Mouse (Mus musculus) MEL (cell line): ENCODE measurements around the gene Fhl3. TPM values are rescaled to one million over a fixed set of nuclear protein-coding genes. Genes with fewer than 3 reads are reported as not detected.
A peak's percentile ranks its signal among the peaks of the same experiment; 100 is the strongest.

Experiments
- DNase-seq: peaks from one replicate; pipeline ENCODE4 v3.0.0; 2011; ENCODE audit warnings: low read depth, low spot score
- H3K27ac ChIP-seq: 2 replicates; pipeline ENCODE4 v1.5.1; 2012; ENCODE audit warnings: low read depth, mild to moderate bottlenecking, control low read depth, low read length, moderate library complexity; ENCODE audit not compliant: control insufficient read depth
- H3K27me3 ChIP-seq, 2 experiments: fragments of 150-350 bp in 1 of 2; sonication (generic) in 1 of 2; 2 replicates each; pipeline ENCODE4 v1.6.1; 2012; ENCODE audit warnings: low read length in 2 of 2, mild to moderate bottlenecking in 2 of 2, improper control_type of control experiment in 1 of 2, moderate library complexity in 1 of 2; ENCODE audit not compliant: insufficient read depth in 2 of 2, control insufficient read depth in 1 of 2
- H3K36me3 ChIP-seq, 2 experiments: 2 replicates each; pipeline ENCODE4 v1.6.1; 2012 to 2014; ENCODE audit warnings: low read length in 2 of 2, improper control_type of control experiment in 1 of 2, inconsistent platforms in 1 of 2, mild to moderate bottlenecking in 1 of 2; ENCODE audit not compliant: insufficient read depth in 2 of 2, control insufficient read depth in 1 of 2
- H3K4me1 ChIP-seq, 2 experiments: fragments of 150-350 bp in 1 of 2; sonication (generic) in 1 of 2; 2 replicates each; pipeline ENCODE4 v1.6.1; 2012; ENCODE audit warnings: low read length in 2 of 2, improper control_type of control experiment in 1 of 2, mild to moderate bottlenecking in 1 of 2; ENCODE audit not compliant: insufficient read depth in 2 of 2, control insufficient read depth in 1 of 2
- H3K4me3 ChIP-seq, 2 experiments: fragments of 150-350 bp in 1 of 2; sonication (generic) in 1 of 2; 2 replicates each; pipeline ENCODE4 v1.5.1; 2012; ENCODE audit warnings: low read depth in 2 of 2, low read length in 2 of 2, mild to moderate bottlenecking in 2 of 2, moderate library complexity in 2 of 2, control low read depth in 1 of 2, improper control_type of control experiment in 1 of 2; ENCODE audit not compliant: control insufficient read depth in 1 of 2, insufficient read depth in 1 of 2
- H3K79me2 ChIP-seq: 2 replicates; pipeline ENCODE4 v1.6.1; 2012; ENCODE audit warnings: mild to moderate bottlenecking, low read length, moderate library complexity; ENCODE audit not compliant: control insufficient read depth, poor library complexity, insufficient read depth
- H3K9ac ChIP-seq: 2 replicates; pipeline ENCODE4 v1.6.1; 2012; ENCODE audit warnings: low read depth, mild to moderate bottlenecking, control low read depth, low read length, moderate library complexity; ENCODE audit not compliant: control insufficient read depth, poor library complexity, severe bottlenecking
- H3K9me3 ChIP-seq: fragments of 150-350 bp; sonication (generic); replicated peaks from 2 replicates; pipeline ENCODE4 v1.6.1; 2012; ENCODE audit warnings: mild to moderate bottlenecking, low read length, improper control_type of control experiment, moderate library complexity; ENCODE audit not compliant: insufficient read depth
- CHD2 ChIP-seq: IDR thresholded peaks from 2 replicates; pipeline ENCODE4 v1.6.1; 2011; ENCODE audit warnings: low read length, improper control_type of control experiment
- CTCF ChIP-seq, 3 experiments: IDR thresholded peaks in 2 of 3; conservative IDR thresholded peaks in 1 of 3; 2 replicates each; pipeline ENCODE4 v1.5.1; 2011 to 2012; ENCODE audit warnings: low read length in 3 of 3, low read depth in 2 of 3, mild to moderate bottlenecking in 2 of 3, improper control_type of control experiment in 1 of 3, inconsistent platforms in 1 of 3, mixed read lengths in 1 of 3, moderate library complexity in 1 of 3; ENCODE audit not compliant: control insufficient read depth in 1 of 3, insufficient read depth in 1 of 3, poor library complexity in 1 of 3, severe bottlenecking in 1 of 3
- GABPA ChIP-seq: IDR thresholded peaks from 2 replicates; pipeline ENCODE4 v1.6.1; 2012; ENCODE audit warnings: low read depth, mild to moderate bottlenecking, inconsistent platforms, low read length, improper control_type of control experiment, moderate library complexity
- HCFC1 ChIP-seq: IDR thresholded peaks from 2 replicates; pipeline ENCODE4 v1.6.1; 2012; ENCODE audit warnings: low read depth, mild to moderate bottlenecking, inconsistent platforms, low read length, improper control_type of control experiment, moderate library complexity
- MAX ChIP-seq: IDR thresholded peaks from 2 replicates; pipeline ENCODE4 v1.6.1; 2011; ENCODE audit warnings: low read length, improper control_type of control experiment
- MEF2A ChIP-seq: IDR thresholded peaks from 2 replicates; pipeline ENCODE4 v1.6.1; 2014; ENCODE audit warnings: low read depth, mild to moderate bottlenecking, inconsistent platforms, low read length, improper control_type of control experiment; ENCODE audit not compliant: poor library complexity, insufficient replicate concordance, severe bottlenecking; ENCODE audit errors: extremely low read depth
- MXI1 ChIP-seq: IDR thresholded peaks from 2 replicates; pipeline ENCODE4 v1.6.1; 2011; ENCODE audit warnings: mild to moderate bottlenecking, low read depth, low read length, improper control_type of control experiment
- NELFE ChIP-seq: IDR thresholded peaks from 2 replicates; pipeline ENCODE4 v1.6.1; 2011; ENCODE audit warnings: low read depth, low read length, improper control_type of control experiment
- NRF1 ChIP-seq: IDR thresholded peaks from 2 replicates; pipeline ENCODE4 v1.6.1; 2014; ENCODE audit warnings: low read depth, mild to moderate bottlenecking, inconsistent platforms, low read length, improper control_type of control experiment, moderate library complexity; ENCODE audit not compliant: poor library complexity, insufficient read depth, severe bottlenecking
- POLR2AphosphoS2 ChIP-seq: IDR thresholded peaks from 2 replicates; pipeline ENCODE4 v1.6.1; 2011; ENCODE audit warnings: low read length, improper control_type of control experiment
- RAD21 ChIP-seq: IDR thresholded peaks from 2 replicates; pipeline ENCODE4 v1.6.1; 2011; ENCODE audit warnings: mild to moderate bottlenecking, low read depth, low read length, improper control_type of control experiment
- SMC3 ChIP-seq: IDR thresholded peaks from 2 replicates; pipeline ENCODE4 v1.6.1; 2011; ENCODE audit warnings: low read depth, low read length, improper control_type of control experiment
- TAL1 ChIP-seq: IDR thresholded peaks from 2 replicates; pipeline ENCODE4 v1.6.1; 2012; ENCODE audit warnings: mild to moderate bottlenecking, inconsistent platforms, low read length, moderate library complexity, mixed read lengths
- TBP ChIP-seq: IDR thresholded peaks from 2 replicates; pipeline ENCODE4 v1.8.0; 2011; ENCODE audit warnings: low read depth, low read length, improper control_type of control experiment
- TCF12 ChIP-seq: IDR thresholded peaks from 2 replicates; pipeline ENCODE4 v1.6.1; 2014; ENCODE audit warnings: low read depth, mild to moderate bottlenecking, inconsistent platforms, low read length, improper control_type of control experiment, moderate library complexity
- ZC3H11A ChIP-seq: IDR thresholded peaks from 2 replicates; pipeline ENCODE4 v1.6.1; 2012; ENCODE audit warnings: low read depth, mild to moderate bottlenecking, inconsistent platforms, low read length, improper control_type of control experiment
- ZKSCAN1 ChIP-seq: IDR thresholded peaks from 2 replicates; pipeline ENCODE4 v1.6.1; 2012; ENCODE audit warnings: low read depth, mild to moderate bottlenecking, inconsistent platforms, low read length, improper control_type of control experiment, moderate library complexity
- ZNF384 ChIP-seq: IDR thresholded peaks from 2 replicates; pipeline ENCODE4 v1.6.1; 2012; ENCODE audit warnings: low read depth, mild to moderate bottlenecking, inconsistent platforms, low read length, improper control_type of control experiment
- polyA plus RNA-seq, 2 experiments: library from polyadenylated mRNA; stranded (reverse) in 1 of 2; unstranded in 1 of 2; fragments of >175 nt in 1 of 2; fragments of >200 nt in 1 of 2; gene quantifications; 2 replicates each; pipeline versions ENCODE4 v1.2.1 to v1.2.4; 2012; ENCODE audit warnings: low replicate concordance in 2 of 2, low read depth in 1 of 2; ENCODE audit not compliant: insufficient read length in 2 of 2, insufficient read depth in 1 of 2, missing spikeins in 1 of 2
- total RNA-seq: library from RNA; depleted of rRNA; stranded (reverse); fragments of 300-350 nt; gene quantifications from 2 replicates; pipeline ENCODE4 v1.2.3, GENCODE M21; 2012

Gene Fhl3
- total and polyA plus RNA-seq, 3 experiments: 5.6 to 13.8 TPM; not detected in 1

DNA sequence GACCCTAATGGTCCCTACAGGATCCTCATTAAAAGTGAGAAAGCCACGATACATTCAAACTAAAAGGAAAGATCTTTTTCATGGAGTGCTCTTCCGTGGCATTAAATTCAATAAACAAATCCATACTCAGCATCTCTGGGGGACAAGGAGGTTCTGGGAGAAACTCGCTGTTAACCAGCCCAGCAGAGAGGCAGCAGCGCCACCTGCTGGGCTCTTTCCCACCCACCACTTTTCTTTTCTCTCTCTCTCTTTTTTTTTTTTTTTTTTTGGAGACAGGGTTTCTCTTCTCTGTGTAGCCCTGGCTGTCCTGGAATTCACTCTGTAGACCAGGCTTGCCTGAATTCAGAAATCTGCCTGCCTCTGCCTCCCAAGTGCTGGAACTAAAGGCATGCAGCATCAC is 25.5 kb upstream of the Fhl3 start (continued):
- TF ChIP-seq MEF2A: no peak
- no peak for TF ChIP-seq MAX
- TF ChIP-seq GABPA: no peak
- peak; percentile 77 for TF ChIP-seq ZC3H11A
- TF ChIP-seq TBP: no peak
- no peak for TF ChIP-seq ZKSCAN1
- TF ChIP-seq NRF1: no peak
- TF ChIP-seq HCFC1: no peak

DNA sequence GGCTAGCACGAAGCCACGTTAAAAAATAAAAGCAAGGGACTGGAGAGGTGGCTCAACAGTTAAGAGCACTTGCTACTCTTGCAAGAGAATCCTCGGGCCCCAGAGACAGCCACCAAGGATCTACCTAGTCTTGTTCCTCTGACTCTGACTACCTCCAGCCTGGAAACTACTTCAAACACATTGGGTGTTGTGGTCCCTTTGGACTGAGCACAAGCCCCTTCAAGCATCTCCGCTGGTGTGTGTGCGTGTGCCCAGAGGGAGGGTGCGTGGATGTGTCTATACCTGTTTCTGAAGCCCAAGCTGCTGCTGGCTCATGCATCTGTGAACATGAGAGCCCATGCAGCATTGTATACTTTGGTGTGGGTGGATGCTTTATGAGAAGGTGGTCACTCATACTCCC is 24.5 kb upstream of the Fhl3 start:
- DNase-seq: no peak
- Histone ChIP-seq H3K27me3 (no peaks in the 10 kb centered on the region), H3K9me3 (no peaks in the 10 kb centered on the region), H3K9ac (no peak overlapping the region), H3K4me3 (no peak overlapping the region), H3K4me1 (no peaks in the 10 kb centered on the region), H3K79me2 (no peaks in the 10 kb centered on the region), H3K36me3 (no peaks in the 10 kb centered on the region), H3K27ac (no peak overlapping the region)
- TF ChIP-seq MXI1 (no peak), POLR2AphosphoS2 (peak; percentile 52; the same call in 1 of the 2 replicates), ZKSCAN1 (no peak)

DNA sequence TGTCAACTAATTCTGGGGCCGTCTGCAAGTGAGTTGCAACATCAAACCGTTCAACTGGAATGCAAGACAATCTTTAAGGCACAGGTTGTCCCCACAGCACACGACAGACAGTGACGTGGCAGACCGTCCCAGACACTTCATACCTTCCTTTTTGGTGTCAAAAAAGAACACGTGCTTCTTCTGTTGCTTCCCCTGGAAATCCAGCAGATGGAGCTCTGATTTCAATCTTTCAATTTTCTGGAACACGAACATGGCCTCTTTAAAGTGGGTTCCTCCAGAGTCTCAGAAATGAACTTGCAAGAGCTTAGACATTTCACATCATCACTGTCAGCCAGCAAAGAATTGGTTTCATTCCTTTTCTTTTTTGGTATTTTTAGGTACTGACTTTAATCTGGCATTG is 18.2 kb upstream of the Fhl3 start:
- Histone ChIP-seq H3K27me3 (no peaks in the 10 kb centered on the region), H3K9me3 (no peaks in the 10 kb centered on the region), H3K9ac (no peak overlapping the region), H3K27ac (no peak overlapping the region), H3K4me3 (no peak overlapping the region), H3K79me2 (peaks cover 2% of the 10 kb centered on the region), H3K4me1 (no peaks in the 10 kb centered on the region), H3K36me3 (peaks cover 2 to 31% of the 10 kb centered on the region in 2 experiments; a peak in 3 of 4 replicates)
- no peak for DNase-seq
- peak; percentile 46 for TF ChIP-seq RAD21
- TF ChIP-seq ZC3H11A: peak; percentile 31; the same call in 1 of the 2 replicates
- TF ChIP-seq CHD2: no peak
- TF ChIP-seq TCF12: no peak
- no peak for TF ChIP-seq ZNF384
- peak; percentile 52 for TF ChIP-seq SMC3
- TF ChIP-seq CTCF (IDR thresholded peaks at IDR 0.05 in 2 of 3, conservative IDR thresholded peaks at IDR 0.05 in 1 of 3; ENCODE audit: control insufficient read depth in 1 of 3, insufficient read depth in 1 of 3, low read depth in 2 of 3, low read length in 3 of 3, poor library complexity in 1 of 3, severe bottlenecking in 1 of 3): peak in 1 of 3 experiments; percentile 49; a peak in 2 of 6 replicates
- no peak for TF ChIP-seq NELFE
- no peak for TF ChIP-seq TAL1
- TF ChIP-seq, all 39 proteins: peak for 4
